In the genomic region with DNA sequence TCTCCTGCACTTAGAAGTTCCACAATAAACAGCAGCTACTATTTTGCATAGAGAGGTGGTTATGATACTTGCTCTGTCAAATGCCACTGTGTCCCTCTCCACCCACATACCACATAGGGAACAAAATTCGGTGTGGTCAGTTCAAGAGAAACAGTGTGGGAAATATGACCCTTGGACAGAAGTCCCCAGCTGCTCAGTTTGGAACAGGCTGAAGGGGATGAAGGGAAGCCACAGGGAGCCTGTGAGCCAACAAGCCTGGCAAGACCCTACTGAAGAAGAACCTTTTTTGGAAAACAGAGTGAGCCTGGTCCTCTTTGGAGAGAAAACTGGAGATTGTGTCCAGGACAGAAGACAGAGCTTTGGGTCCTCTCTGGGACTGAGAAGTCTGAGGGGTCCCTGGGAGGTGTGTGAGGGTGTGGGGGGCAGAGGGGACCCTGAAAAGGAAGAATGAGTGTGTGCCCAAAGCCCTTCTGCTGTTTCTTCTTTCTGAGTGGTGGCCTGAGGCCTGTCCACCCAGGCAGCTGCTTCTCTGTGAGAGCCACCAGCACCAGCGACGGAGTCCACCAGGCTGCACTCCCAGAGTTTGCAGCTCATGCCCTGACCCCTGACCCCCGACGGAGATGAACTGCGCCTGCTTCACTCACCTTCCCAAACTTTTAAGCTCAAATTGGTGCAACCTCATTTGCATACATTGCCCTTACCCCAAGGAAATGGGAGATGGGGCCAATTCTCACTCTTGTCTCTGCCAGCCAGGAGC, we compare ENCODE assay signal across 20 mouse cellular contexts. TPM values are rescaled to one million over a fixed set of nuclear protein-coding genes. Genes with fewer than 3 reads are reported as not detected.
"Had no signal": no experiment of that assay in that cellular context is flagged by ENCODE, and none has a peak within 500 bp of the region (broad histone marks: within the 10 kb centered on the region; RNA-seq: fewer than 3 reads in every experiment).

No protein-coding gene starts in this region.

- H3K9me3 ChIP-seq: liver, embryonic 13.5 days; liver, embryonic 15.5 days; lung, embryonic 15.5 days; midbrain, embryonic 12.5 days; midbrain, embryonic 15.5 days; neural tube, embryonic 13.5 days; neural tube, embryonic 15.5 days; stomach, embryonic 15.5 days had no signal

- H3K9ac ChIP-seq: liver, embryonic 13.5 days; liver, embryonic 15.5 days; liver, postnatal 0 days; lung, embryonic 15.5 days; midbrain, embryonic 12.5 days; midbrain, embryonic 15.5 days; neural tube, embryonic 13.5 days; neural tube, embryonic 15.5 days; stomach, embryonic 15.5 days had no signal

- DNase-seq: liver, embryonic 13.5 days; liver, postnatal 0 days; lung, adult 2 months; lung, postnatal 36 days; right cerebral cortex, postnatal 14 days; thymus, adult 2 months; thymus, postnatal 25 days; thymus, postnatal 4 days had no signal

- H3K4me1 ChIP-seq: liver, embryonic 13.5 days; liver, embryonic 15.5 days; lung, embryonic 15.5 days; megakaryocyte, embryonic 14.5 days; midbrain, embryonic 12.5 days; midbrain, embryonic 15.5 days; neural tube, embryonic 13.5 days; neural tube, embryonic 15.5 days; stomach, embryonic 15.5 days had no signal

- H3K27me3 ChIP-seq: liver, embryonic 13.5 days; liver, embryonic 15.5 days; lung, embryonic 15.5 days; megakaryocyte, embryonic 14.5 days; midbrain, embryonic 15.5 days; stomach, embryonic 15.5 days had no signal

- H3K27ac ChIP-seq: liver, embryonic 13.5 days; liver, embryonic 15.5 days; lung, embryonic 15.5 days; macrophage; midbrain, embryonic 12.5 days; midbrain, embryonic 15.5 days; neural tube, embryonic 13.5 days; neural tube, embryonic 15.5 days; stomach, embryonic 15.5 days; stomach, postnatal 0 days had no signal

- H3K36me3 ChIP-seq: liver, embryonic 13.5 days; liver, embryonic 15.5 days; lung, embryonic 15.5 days; midbrain, embryonic 12.5 days; midbrain, embryonic 15.5 days; neural tube, embryonic 13.5 days; neural tube, embryonic 15.5 days; stomach, embryonic 15.5 days had no signal

- H3K4me3 ChIP-seq: liver, embryonic 13.5 days; liver, embryonic 15.5 days; lung, embryonic 15.5 days; megakaryocyte, embryonic 14.5 days; midbrain, embryonic 12.5 days; midbrain, embryonic 15.5 days; neural tube, embryonic 13.5 days; neural tube, embryonic 15.5 days; stomach, embryonic 15.5 days had no signal

- ATAC-seq: liver, postnatal 0 days; midbrain, embryonic 15.5 days had no signal

- H3K4me2 ChIP-seq: liver, embryonic 13.5 days; liver, embryonic 15.5 days; lung, embryonic 15.5 days; midbrain, embryonic 12.5 days; midbrain, embryonic 15.5 days; neural tube, embryonic 13.5 days; neural tube, embryonic 15.5 days; stomach, embryonic 15.5 days had no signal

RNA-seq across cellular contexts. Expression of gene Gm12689, which starts 47.5 kb away (rescaled TPM):
- total RNA-seq: midbrain, postnatal 0 days had no signal
- polyA plus RNA-seq: lung, embryonic 15.5 days; neural tube, embryonic 11.5 days; stomach, postnatal 0 days; thymus, adult 2 months had no signal
